Mouse (Mus musculus): ENCODE measurements around the gene Rnf25. TPM values are rescaled to one million over a fixed set of nuclear protein-coding genes. Genes with fewer than 3 reads are reported as not detected.

The Rnf25 gene
- total RNA-seq (2021) = 10 to 100 TPM; 16.1 to 17.4 TPM

DNA sequence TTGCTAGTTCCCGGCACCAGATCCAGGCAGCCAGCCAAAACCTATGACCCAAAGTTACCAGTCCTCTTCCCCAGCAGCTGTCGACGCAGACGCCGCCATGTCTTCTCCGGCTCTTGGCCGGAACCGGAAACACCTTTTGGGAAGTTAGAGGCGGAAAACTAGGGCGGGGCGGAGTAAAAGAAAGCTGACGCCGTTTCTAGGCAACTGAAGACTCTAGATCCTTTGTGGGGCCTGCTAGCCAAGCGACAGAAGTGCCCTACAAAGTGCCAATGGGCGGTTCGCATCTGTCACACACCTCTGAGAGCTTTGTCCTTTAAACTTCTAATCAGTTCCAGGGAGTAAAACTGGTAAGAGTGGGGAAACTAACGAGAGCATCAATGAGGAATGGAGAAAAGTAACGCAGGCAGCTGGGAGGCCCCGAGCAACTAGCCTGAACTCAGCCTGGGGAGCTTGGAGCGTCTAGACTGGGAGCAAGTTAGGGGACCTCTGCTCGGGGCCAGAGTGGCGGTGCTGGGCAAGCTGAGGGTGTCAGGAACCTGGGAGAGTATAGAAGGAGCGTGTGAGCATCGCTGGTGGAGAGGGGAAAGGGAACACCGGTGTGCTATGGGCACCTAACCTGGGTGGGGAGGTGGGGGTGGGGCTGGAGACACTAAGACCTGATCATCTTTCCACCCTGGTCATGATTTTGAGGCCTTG, at the start of gene Rnf25, which contains the start of gene Stk36:
Gene Rnf25, minus strand, starts transcription at position 131 of the 696 bp plus-strand sequence.
Gene Stk36, plus strand, starts transcription at position 179 of the 696 bp plus-strand sequence.
- DNase-seq = peak; percentile 84
- intact Hi-C loops (cut with DNase I) = loop anchor here (1.0 to 5.0 kb wide), 2 partner anchors 12 to 711 kb away; no protein-coding TSS in a partner anchor

DNA sequence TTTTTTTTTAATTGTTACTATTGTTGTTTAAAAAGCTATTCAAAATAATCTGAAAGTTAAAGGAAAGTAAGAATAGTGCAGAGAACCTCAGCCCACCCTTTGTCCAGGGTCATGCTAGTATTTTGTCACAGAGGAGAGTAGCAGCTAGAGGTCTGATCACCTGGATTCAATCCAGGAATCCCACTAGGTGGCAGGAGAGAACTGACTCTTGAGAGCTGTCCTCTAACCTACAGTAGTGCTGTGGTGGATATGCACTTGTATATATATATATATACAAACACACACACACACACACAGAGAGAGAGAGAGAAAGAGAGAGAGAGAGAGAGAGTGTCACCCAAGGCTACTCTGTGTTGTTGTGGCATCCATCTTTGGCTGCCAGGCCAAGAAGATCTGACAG, 42.7 kb upstream of the Rnf25 start:
- intact Hi-C loops (cut with DNase I) = loop anchor here (1.0 kb wide), 1 partner anchor 115 kb away; no protein-coding TSS in a partner anchor
- DNase-seq = no peak

DNA sequence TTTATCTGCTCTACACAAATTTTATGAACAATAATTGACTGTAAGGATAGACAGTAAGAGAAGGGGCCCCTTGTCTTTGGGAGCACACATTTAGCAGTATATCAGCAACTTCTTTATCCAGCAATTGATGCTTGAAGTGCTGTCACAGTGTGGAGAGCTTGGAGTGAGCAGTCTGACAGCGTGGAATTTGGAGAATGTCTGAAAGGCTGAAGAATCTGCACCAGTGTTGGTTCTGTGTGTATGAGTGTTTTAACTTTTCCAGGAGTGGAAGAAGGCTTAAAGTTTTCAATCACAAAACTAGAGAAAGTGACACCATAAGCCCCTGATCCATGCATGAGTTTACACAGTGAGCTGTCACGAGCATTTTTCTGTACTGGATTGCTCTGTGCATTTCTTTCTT, 42.3 kb upstream of the Rnf25 start:
- intact Hi-C loops (cut with DNase I) = no loop called here
- DNase-seq = no peak

DNA sequence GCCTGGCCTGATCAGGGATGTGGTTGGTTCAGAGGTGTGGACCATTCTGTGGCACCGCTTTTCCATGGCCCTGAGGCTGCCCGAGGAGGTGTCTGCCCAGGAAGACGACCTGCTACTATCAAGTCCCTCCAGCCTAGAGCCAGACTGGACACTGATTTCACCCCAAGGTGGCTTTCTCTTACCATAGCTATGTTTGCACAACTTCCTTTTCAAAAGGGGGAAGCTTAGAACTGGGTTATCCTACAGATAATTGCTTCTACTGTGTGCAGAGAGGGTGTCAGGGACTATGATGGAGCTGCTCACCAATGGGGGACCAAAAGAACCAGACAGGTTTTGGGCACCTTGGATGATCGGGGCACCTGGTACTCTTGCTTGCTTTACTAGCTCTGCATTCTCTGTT, 31.5 kb upstream of the Rnf25 start:
- DNase-seq = no peak
- intact Hi-C loops (cut with DNase I) = no loop called here

DNA sequence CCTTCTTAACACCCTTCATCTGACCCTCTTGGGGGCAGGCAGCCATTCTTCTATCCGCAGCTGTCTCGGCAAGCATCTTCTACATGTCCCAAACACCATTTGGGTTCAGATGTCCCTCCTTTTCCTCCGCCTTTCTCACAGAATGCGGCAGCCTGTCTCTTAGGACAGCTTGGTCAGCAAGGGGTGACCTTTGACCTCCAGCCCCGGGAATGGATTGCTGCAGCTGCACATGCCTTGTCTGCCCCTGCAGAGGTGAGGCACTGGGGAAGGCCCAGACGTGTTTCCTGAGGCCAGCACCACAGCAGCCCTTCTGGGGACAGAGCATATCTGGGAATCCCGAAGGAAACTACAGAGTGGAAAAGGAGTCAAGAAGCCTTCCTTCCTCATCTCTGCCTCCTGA, 26.8 kb upstream of the Rnf25 start:
- no peak for DNase-seq
- intact Hi-C loops (cut with DNase I) = no loop called here

DNA sequence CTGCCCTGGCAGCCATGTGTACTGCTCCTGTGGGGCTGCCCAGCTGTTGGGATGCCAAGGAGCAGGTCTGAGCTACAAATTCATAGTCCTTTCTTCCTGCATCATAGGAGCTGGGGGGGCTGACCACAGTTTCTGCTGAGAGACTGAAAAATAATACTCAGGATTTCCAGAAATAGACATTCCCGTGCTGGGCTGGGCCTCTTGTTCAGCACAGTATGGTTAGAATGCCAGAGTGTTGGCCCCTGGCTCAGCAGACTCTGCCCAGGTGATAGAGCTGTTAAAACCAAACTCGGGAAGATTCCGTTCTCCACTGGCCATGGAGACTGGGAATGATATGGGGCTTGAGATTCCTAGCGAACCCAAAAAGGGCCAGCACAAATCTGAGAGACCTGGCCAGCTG, 24.9 kb upstream of the Rnf25 start:
- intact Hi-C loops (cut with DNase I) = no loop called here
- DNase-seq = no peak

DNA sequence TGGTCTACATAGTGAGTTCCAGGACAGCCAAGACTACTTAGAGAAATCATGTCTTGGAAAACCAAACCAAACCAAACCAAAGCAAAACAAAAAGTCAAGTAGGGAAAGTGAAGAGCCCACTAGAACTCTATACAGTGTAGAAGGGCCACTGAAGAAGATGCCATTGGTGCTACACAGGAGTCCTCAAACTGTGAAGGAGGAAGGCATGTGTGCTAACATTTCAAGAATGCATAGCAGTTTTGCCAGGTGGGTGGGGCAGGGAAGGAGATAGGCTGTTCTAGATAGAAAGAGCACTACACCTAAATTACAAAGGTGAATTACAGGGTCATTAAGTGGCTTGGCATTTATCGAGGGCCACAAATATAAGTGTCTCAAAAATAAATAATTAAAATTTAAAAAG, 23.0 kb upstream of the Rnf25 start:
- DNase-seq = no peak
- intact Hi-C loops (cut with DNase I) = no loop called here

DNA sequence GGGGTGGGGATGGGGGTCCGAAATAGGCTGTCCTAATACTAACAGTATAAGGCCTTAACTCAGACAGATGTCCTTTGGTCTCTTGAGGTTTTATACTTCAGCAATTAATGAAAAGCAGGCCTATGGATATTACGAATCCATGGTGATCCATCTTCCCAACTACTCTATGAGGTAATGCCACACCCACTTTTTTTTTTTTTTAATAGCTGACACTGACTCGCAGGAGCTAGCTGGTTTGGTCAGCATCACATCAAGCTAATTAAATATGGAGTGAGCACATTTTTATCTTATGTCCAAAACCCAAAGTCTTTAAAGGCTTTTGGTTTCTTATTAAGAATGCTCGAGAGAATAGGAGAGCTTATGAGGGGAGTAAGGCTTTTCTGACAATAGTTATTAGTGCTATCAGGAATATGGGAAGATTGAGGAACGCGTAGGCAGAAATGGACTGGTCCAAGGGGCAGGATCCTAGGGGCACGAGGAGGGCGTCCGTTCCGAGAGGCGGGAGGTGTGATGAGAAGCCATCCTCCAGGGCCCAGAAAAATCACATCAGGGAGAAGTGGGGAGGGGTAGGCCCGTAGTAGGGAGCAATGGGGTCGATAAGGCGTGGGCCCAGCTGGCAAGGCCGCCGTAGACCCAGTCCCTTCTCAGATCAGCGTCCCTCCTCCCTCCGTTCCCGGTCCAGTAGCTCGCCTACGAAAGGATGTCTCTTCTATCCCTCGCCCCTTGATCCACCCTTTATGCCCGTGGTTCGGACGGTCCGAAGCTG, 513 bp downstream of the Rnf25 start:
- DNase-seq = no peak
- intact Hi-C loops (cut with DNase I) = loop anchor here (1.0 to 5.0 kb wide), 2 partner anchors 11 to 712 kb away; no protein-coding TSS in a partner anchor

DNA sequence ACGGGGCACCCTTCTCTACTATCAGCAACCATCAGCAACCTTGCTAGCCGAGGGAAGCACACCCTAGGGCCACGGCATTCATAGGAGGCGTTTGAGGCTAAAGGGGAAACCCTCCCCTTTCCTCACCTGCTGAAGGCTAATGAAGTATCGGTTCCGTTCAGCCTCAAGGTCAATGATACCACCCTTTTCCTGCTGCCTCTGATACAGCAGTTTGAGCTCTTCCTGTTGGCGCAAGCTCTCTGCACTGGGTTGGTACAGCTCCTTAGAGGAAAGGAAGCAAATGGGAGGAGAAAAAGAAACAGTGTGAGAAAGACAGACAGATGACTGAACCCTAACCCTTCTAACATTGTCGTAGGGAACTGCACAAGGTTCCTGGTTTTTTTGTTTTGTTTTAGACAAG, 6.8 kb downstream of the Rnf25 start:
- no peak for DNase-seq
- intact Hi-C loops (cut with DNase I) = no loop called here

DNA sequence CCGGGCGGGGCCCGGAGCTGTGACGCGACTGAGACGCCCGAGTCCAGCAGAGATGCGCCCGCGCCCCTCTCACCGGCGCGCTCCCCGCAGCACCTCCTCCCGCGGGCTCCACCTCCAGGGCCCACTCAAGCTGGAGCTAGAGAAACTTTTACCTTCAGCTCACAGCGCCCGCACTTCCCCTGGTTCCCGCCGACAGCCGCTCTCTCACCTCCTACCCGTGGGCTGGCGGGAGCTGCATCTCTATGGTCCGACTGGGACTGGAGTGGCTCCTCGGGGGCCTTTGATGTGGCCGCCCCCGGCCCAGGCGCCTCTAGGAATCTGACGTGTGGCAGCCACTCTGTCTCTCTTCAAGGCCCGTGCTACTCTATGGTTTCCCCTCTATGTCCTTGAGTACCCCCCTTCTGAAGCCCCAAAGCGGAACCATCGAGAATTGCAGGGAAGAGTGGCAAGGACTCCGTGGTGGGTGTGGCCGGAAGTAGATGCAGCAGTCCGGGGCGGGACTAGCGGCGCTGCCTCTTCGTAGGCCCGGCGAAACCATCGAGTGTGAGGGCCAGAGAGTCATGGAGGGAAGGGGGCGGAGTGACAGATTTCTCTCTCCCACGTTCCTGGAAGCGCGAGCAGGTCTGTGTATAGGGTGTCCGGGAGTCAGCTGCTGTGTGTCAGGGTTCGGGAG, 13.3 kb downstream of the Rnf25 start, which contains the start of the genes Zfp142 and Bcs1l:
Gene Zfp142, minus strand, starts transcription at position 474 of the 673 bp plus-strand sequence.
Gene Bcs1l, plus strand, starts transcription at position 517 of the 673 bp plus-strand sequence.
- DNase-seq = peak; percentile 99
- intact Hi-C loops (cut with DNase I) = loop anchor here (5.0 to 10.0 kb wide), 4 partner anchors 77 to 729 kb away; partner anchors contain the start of genes Cnot9, Ctdsp1, Dnpep and Ttll4

DNA sequence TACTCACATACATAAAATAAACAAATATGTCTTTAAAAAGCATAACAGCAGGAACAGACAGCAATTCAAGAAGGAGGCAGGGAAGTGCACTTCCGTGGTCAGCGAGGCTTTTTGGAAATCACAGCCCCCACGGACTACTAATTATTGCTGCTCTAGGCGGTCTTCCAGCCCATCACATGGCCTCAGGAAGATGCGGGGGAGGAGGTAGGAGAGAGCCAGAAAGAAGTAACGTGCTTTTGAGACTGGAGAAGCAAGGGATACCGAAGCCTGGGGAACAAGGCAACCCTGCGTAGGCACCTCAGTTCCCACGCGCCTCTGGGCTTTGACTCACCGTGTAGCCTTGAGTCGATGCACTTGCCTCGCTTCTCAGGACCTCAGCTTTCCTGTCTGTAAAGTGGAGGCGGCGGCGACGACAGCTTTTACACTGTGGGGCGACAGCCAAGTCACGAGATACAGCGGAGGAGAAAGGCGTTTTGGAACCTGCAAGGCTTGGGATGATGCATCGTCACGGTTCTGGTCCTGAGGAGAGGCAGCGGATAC, 13.9 kb downstream of the Rnf25 start:
- intact Hi-C loops (cut with DNase I) = loop anchor here (5.0 to 10.0 kb wide), 4 partner anchors 77 to 730 kb away; partner anchors contain the start of genes Cnot9, Ctdsp1, Dnpep and Ttll4
- DNase-seq = no peak

DNA sequence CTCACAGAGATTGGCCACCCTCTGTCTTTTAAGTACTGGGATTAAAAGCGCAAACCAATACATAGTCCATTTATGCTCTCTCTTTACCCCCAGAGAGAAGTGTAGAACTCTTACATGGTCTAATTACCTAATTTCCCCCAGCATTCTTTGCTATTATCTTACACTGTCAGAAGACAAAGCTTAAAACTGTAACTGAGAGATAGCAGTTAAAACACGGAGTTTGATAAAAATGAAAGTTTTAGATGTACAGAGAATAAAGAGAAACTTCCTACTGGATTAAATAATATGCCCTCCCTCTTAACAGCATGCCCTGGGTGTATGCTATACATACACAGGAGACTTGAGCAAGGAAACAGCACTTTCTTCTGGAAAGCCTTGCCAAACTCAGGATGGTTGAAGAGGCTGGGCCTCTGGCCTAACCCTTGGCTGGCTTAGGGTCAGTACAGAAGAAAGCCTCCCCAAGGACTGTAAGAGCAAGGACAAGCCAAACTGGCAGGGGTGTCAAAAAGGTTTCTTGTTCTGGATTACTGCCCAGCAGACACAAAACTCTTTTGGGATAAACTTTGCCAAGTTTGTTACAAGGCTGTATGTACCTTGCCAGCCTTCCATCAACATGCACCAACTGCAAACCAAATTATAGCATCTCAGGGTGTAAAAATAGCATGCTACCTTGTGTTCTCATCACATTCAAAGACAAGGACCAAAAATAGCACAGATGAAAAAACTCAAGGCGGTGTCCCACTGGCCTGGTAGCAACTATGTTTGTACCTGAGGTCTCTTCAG, 16.4 kb downstream of the Rnf25 start:
- DNase-seq = peak in 1 of 2 experiments; percentile 26
- intact Hi-C loops (cut with DNase I) = loop anchor here (5.0 to 10.0 kb wide), 4 partner anchors 78 to 732 kb away; partner anchors contain the start of genes Cnot9, Ctdsp1, Dnpep and Ttll4

DNA sequence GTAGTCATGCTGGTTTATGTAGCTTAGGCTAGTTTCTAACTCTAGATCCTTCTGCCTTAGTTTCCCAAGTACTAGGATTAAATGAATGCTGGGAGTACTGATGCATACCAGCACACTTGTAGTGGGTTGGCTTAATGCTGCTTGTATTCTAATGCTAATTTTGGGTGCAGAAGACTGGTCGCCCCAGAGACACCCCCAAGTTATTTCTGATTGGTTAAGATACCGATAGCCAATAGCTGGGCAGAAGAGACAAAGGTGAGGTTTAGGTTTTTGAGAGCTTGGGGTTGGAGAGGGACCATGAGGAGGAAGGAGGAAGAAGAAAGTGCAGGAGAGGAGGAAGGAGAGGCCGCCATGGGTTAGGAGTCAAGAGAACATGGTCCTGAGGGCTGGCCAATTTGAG, 18.6 kb downstream of the Rnf25 start:
- no peak for DNase-seq
- intact Hi-C loops (cut with DNase I) = loop anchor here (10.0 kb wide), 2 partner anchors 82 to 188 kb away; partner anchors contain the start of genes Ctdsp1 and Ttll4

DNA sequence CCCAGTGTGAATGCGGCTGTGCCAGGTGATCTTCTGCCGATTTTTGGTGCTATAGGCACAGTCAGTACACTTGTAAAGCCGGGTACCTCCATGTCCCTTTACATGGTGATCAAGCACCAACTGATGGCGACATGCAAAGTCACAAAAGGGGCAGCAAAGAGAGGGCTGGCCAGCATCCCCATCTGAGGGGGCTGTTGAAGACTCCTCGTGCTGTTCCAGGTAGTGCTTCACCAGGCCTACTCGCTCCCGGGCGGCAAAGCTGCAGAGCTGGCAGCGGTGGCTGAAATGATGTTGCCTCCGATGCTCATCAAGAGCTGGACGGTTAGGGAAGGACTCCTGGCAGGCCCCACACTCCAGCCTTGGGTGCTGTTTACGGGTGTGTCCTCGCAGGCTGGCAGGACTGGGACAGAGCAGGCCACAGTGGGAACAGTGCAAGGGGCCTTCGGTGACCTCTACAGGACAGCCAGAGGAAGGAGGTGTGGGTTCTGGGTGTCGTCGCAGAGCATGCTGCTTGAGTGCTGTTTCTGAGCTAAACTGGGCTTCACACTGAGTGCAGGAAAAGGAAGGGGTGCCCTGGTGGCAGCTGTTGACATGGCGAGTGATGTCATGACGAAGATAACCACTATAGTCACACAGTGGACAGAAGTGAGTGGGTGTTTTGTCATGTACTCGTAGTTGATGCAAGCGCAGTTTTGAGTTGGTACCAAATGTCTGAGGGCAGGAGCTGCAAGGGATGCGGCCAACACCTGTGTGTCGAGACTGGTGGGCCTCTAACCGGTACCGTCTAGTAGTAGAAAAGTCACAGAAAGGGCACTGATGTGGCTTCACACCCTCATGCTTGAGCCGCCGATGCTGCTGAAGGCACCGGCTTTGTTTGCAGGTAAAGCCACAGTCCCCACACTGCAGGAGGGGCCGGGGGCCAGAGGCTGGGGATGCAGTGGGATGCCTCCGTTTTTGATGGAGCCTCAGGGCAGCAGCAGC, 31.2 kb downstream of the Rnf25 start:
- intact Hi-C loops (cut with DNase I) = no loop called here
- no peak for DNase-seq

DNA sequence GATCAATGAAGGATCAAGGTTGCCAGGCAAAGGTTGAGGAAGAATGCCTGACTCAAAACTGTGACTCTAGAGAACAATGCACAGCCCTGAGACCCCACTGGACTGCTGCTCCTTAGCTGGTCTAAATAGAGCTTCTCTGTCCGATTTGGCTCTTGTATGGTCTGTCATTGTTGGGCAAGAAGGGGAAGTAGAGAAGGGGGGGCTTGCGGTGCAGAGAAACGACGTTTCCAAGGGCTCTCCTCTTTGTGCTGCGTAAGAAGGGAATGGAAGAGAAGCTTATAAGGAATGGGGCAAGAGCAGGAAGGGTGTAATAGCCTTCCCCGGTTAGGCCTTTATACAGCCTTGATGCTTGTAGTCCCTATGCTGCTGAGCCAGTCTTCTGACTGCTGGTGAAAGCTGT, 35.4 kb downstream of the Rnf25 start:
- intact Hi-C loops (cut with DNase I) = no loop called here
- no peak for DNase-seq

DNA sequence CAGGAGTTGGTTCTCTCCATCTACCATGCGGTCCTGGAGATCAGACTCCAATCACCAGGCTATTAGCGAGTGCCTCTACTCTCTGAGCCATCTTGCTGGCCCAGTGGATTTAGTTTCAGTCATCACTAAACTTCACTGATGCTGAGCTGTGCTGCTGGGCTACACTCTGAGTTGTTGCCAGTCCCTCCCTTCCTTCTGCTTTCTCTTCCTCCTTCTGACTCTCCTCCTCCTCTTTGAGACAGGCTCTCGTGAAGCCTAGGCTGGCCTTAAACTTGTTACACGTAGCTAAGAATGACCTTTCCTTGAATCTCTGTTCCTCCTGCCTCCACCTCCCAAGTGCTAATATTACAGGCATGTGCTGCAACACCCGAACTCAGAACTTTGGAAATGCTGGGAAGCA, 42.1 kb downstream of the Rnf25 start:
- DNase-seq = no peak
- intact Hi-C loops (cut with DNase I) = no loop called here

DNA sequence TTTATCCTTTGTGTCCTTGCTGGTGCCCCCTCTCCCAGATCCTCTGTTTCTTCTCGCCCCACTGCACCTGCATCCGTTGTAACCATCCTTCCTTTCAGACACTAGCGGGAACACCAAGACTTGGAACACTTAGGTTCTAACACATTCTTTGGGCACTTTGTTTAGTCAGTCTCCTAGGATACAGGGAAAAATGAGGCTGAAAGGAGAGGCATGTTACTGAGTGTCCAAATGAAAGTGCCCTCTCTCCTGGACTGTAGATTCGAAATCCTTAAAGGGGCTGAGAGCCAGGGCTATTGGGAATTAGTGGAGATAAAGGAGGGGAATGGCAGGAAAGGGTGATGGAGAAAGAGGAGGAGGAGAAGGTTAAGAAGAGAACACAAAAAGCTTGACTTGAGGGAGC, 57.0 kb downstream of the Rnf25 start, which contains the start of gene Usp37:
Gene Usp37, minus strand, starts transcription at position 101 of the 400 bp plus-strand sequence.
- DNase-seq = no peak
- intact Hi-C loops (cut with DNase I) = no loop called here

Measured in heart, postnatal 36 days (tissue).